Mouse (Mus musculus) bone marrow macrophage, adult 2 months (primary cell): Measurements from ENCODE around the gene Nf1.

Experiments
- CTCF ChIP-seq: IDR thresholded peaks from 2 replicates; pipeline ENCODE4 v1.5.1; 2012; ENCODE audit warnings: low read depth, mild to moderate bottlenecking, low read length, moderate library complexity
- POLR2A ChIP-seq: IDR thresholded peaks from 2 replicates; pipeline ENCODE4 v1.6.1; 2012; ENCODE audit warnings: mild to moderate bottlenecking, low read depth, low read length, borderline replicate concordance

GRCm38 (mm10) chr11:79459846-79460245 is 120.4 kb downstream of the Nf1 start:
- TF ChIP-seq CTCF, result no peak
- no peak for TF ChIP-seq POLR2A
